Mouse (Mus musculus) CH12.LX (cell line): ENCODE data around the gene Oas3.

ENCODE experiments used
- CTCF ChIP-seq, 2 experiments: IDR thresholded peaks in 1 of 2; conservative IDR thresholded peaks in 1 of 2; 2 replicates each; pipeline ENCODE4 v1.5.1; 2011 to 2012; ENCODE audit warnings: low read depth in 2 of 2, low read length in 2 of 2, improper control_type of control experiment in 1 of 2, inconsistent platforms in 1 of 2, mild to moderate bottlenecking in 1 of 2, moderate library complexity in 1 of 2
- ELF1 ChIP-seq: IDR thresholded peaks from 2 replicates; pipeline ENCODE4 v1.6.1; 2014; ENCODE audit warnings: low read depth, mild to moderate bottlenecking, inconsistent platforms, low read length, improper control_type of control experiment
- NRF1 ChIP-seq: IDR thresholded peaks from 2 replicates; pipeline ENCODE4 v1.6.1; 2014; ENCODE audit warnings: low read depth, mild to moderate bottlenecking, inconsistent platforms, low read length, improper control_type of control experiment, moderate library complexity
- RCOR1 ChIP-seq: conservative IDR thresholded peaks from 2 replicates; pipeline ENCODE4 v1.6.1; 2012; ENCODE audit warnings: low read depth, mild to moderate bottlenecking, inconsistent platforms, low read length, improper control_type of control experiment
- SMC3 ChIP-seq: IDR thresholded peaks from 2 replicates; pipeline ENCODE4 v1.6.1; 2011; ENCODE audit warnings: low read depth, low read length, improper control_type of control experiment
- ZNF384 ChIP-seq: IDR thresholded peaks from 2 replicates; pipeline ENCODE4 v1.6.1; 2012; ENCODE audit warnings: low read depth, low read length, improper control_type of control experiment, inconsistent platforms

DNA sequence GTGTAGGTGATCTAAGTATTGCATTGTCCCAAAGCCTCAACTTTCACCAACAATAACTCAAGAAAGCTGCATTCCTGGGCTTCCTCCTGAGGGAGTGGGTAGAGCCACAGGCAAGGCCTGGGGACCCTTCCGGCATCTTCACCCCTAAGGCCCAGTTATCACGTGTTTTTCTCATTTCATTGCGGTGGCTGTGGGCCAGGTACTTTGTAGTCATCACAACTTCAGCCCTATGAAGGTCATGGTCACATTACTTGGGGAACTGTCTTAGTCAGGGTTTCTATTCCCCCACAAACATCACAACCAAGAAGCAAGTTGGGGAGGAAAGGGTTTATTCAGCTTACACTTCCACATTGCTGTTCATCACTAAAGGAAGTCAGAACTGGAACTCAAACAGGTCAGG, 24.7 kb downstream of the Oas3 start:
- TF ChIP-seq SMC3 (no peak), CTCF (conservative IDR thresholded peaks at IDR 0.05 in 1 of 2, IDR thresholded peaks at IDR 0.05 in 1 of 2; ENCODE audit: low read depth in 2 of 2, low read length in 2 of 2) (no peak), RCOR1 (no peak), ELF1 (no peak), ZNF384 (no peak), NRF1 (no peak)
